Mouse (Mus musculus) spleen, adult 10 weeks (tissue): ENCODE results near the gene Nfxl1. TPM values are rescaled to one million over a fixed set of nuclear protein-coding genes. Genes with fewer than 3 reads are reported as not detected.

Experiments
- polyA plus RNA-seq: library from polyadenylated mRNA; stranded (reverse); fragments of 350-450 nt; fragmentation: Illumina TruSeq; extraction: RNeasy Lipid Tissue Mini Kit (QIAGEN cat#74804); gene quantifications from one replicate; pipeline ENCODE4 v1.2.3, GENCODE M21; 2015; ENCODE audit warnings: low replicate concordance; ENCODE audit not compliant: insufficient read depth

Nfxl1 gene
- 17.8 TPM for polyA plus RNA-seq

DNA sequence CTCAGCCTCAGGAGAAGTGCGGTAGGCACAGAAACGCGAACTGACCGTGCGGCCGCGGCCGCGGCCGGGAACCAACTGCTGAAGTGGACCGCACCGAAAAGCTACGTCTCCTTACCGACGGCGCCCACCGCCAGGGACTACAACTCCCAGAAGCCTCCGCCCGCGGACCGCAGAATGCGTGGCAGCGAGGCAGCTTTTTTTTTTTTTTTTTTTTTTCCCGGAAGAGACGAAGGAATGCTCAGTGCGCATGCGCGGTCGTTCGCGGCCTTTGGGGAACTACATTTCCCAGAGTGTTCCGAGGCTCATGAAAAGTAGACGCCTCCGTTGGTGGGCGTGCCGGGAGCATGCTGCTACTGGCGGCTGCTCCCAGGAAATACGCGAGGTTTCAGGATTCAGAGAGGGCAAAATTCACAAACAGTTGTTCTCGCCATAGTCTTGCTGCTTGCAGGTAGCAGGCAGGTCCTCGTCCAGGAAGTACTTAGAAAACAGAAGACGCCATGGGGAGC is at the start of gene Nfxl1:
Nfxl1 (minus strand) TSS at position 141 of the 506 bp plus-strand sequence.

DNA sequence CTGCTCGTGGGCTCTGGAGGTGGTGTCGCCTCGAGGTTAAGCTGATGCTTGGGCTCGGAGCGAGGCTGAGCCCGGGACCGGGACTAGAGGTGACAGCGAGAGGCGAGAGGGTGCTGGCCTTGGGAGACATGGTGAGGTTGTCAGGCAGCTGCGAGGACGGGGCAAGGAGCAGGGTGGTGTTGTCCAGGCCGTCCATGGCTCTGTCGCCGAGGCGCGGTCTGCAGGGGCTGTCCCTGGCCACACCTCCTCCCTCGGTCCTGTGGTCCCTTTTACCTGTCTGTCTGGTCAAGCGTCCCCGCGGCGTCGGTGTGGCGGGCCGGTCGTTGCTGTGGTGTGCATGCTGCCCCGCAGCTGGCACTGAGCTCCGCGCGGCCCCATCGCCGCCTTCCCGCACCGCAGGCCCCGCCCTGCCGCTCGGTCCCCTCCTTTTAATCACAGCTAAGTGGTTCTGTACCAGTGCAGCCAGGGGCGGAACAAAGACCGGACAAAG is 27.8 kb upstream of the Nfxl1 start, which contains the start of gene Gm5868:
Gm5868 (minus strand) TSS at position 360 of the 490 bp plus-strand sequence.

DNA sequence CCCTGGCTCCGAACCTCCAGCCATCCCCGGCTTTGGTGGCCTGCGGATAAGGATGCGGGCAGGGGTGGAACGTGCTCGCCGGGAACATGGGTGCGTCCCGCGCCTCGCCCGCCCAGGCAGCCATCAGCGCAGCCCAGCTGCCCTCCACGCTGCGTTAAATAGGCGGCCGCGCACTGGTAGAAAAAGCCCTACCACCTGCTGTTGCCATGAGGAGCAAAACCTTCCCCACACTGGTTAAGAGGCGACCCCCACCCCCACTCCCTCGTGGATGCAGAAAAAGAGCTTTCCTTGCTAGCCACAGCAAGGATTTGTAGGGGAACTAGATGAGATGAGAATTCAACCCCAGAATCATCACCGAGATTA is 21.5 kb upstream of the Nfxl1 start, which contains the start of gene Zar1:
Zar1 (minus strand) TSS at position 285 of the 363 bp plus-strand sequence.

DNA sequence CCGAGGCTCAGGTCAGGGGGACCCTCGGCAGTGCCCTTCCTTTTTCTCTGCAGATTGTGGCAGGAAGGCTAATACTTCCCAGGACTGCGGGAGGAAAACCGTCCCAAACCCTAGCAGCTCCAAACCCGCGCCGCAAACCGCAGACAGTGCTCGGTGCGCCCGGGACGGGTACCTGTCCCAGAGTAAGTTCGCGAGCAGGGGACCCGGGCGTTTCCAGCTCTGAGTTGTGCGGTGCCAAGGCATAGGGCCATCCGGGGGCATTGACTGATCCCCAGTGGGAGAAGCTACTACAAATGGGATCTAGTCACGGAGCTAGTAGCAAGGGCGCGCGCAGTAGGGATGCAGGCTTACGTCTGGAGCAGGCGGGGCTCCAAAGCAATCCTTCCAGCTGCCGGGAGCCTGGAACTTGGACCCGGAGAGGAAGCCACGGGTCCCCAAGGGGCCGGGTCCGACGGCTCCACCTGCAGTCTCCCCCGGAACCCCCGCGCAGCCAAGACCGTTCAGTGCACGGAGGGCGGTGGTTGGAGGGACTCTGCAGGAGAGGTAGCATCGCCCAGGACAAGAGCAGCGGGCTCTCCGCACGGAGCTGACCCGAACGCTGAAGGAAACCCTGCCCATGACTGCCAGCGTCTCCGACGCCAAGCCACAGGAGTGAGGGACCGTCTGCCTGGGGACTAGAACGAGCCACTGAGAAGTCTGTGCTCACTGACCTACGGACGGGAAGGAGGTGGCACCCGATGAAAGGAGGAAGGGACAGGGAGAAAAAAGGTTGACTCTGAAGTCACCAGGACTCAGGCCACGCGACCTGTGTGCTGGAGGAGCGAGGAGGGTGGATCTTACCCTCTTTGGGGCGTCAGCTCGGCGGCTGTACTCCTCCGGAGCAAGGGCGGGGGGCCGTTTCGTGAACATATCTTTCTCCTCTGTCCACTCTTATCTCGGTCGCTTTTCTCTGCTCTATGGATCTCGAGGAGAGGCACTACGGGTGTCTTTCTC is 55.7 kb downstream of the Nfxl1 start, which contains the start of gene Corin:
Corin (minus strand) TSS at position 943 of the 993 bp plus-strand sequence.

Other genes starting within 250 kb of the Nfxl1 start
- gene Corin, start 55.2 kb downstream of the Nfxl1 start, polyA plus RNA-seq = 0.26 TPM
- not detected for gene Zar1, start 21.6 kb upstream of the Nfxl1 start, polyA plus RNA-seq
- not detected for gene Gm5868, start 27.9 kb upstream of the Nfxl1 start, polyA plus RNA-seq
- gene Cnga1, start 84.6 kb upstream of the Nfxl1 start, polyA plus RNA-seq = 3.6 TPM
- gene Nipal1, start 88.1 kb upstream of the Nfxl1 start, polyA plus RNA-seq = 2.1 TPM
- 28.1 TPM for gene Txk, start 193.1 kb upstream of the Nfxl1 start, polyA plus RNA-seq